Mouse (Mus musculus) C2C12 (cell line): Measurements from ENCODE around the gene Tef.

ENCODE experiments used
- CEBPB ChIP-seq: IDR thresholded peaks from one replicate; pipeline ENCODE4 v1.6.1; 2011; ENCODE audit warnings: low read depth, mild to moderate bottlenecking, control low read depth, moderate library complexity
- CTCF ChIP-seq: IDR thresholded peaks from one replicate; pipeline ENCODE4 v1.5.1; 2011; ENCODE audit not compliant: control insufficient read depth, insufficient read depth, insufficient read length
- MYOG ChIP-seq: IDR thresholded peaks from one replicate; pipeline ENCODE4 v1.6.1; 2011; ENCODE audit not compliant: control insufficient read depth, insufficient read length; ENCODE audit errors: extremely low read depth
- USF1 ChIP-seq: IDR thresholded peaks from one replicate; pipeline ENCODE4 v1.6.1; 2011; ENCODE audit warnings: low read depth, mild to moderate bottlenecking, control low read depth, moderate library complexity

DNA sequence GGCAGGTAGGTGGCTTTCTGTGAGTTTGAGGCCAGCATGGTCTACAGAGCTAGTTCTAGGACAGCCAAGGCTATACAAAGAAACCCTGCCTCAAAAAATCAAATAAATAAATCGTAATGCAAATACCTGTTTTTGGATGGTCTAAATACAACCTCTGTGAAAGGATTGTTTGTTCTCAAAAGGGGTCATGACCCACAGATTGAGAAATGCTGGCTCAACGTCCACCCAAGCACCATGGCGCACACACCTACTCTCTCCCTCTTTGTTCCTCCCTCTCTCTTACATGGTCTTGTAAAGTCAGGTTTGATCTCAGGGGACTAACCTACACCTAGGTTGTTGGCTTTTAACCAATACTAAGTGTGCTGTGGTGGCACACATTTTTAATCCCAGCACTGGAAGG, 20.4 kb downstream of the Tef start:
- no peak for TF ChIP-seq CTCF
- TF ChIP-seq CEBPB, result no peak
- TF ChIP-seq USF1, result no peak
- no peak for TF ChIP-seq MYOG
